8 mouse cellular contexts compared by ENCODE assay signal in the genomic region with DNA sequence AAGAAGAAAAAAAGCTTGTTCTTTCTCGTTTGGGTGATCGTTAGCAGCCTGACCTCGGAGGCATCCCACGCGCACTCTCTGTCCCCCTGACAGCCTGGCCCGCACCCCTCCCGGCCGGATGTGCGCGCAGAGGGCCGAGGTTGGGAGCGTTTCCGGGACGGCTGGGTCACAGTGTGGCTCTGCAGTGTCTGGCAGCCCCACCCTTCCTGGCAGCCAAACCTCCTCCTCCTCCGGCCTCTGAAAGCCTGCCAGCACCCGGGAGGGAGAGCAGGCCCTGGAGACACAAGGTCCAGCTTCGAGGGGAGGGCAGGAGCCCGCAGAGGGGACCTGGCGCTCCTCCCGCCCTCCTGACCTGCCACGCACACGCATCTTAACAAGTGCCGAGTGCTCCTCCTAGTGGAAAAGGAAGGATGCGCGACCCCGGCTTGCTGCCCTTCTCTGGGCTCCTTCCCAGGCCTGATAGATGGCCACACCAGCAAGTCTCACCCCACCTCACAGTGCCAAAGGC.
DNase-seq lines count a peak whose midpoint lies in the region; ATAC-seq lines count a peak whose summit lies in the region.

No protein-coding gene starts in this region.

- ATAC-seq in hindbrain, embryonic 13.5 days (ENCODE audit: low FRiP score) = peak; percentile 64

- H3K4me2 ChIP-seq in hindbrain, embryonic 13.5 days = peak overlapping the region; percentile 74

- peaks cover 96% of the 10 kb centered on the region for H3K27me3 ChIP-seq in hindbrain, embryonic 13.5 days

- peaks cover 26% of the 10 kb centered on the region for H3K4me1 ChIP-seq in hindbrain, embryonic 13.5 days (replicated peaks)

- H3K27ac ChIP-seq in hindbrain, embryonic 13.5 days = no peak overlapping the region

- peak overlapping the region; percentile 41 for H3K4me3 ChIP-seq in hindbrain, embryonic 13.5 days

- under 1% methylated on average over 26 of the region's 26 CpGs for whole genome bisulfite sequencing in hindbrain, embryonic 13.5 days

- DNase-seq in MEL-GATA-1-ER (ENCODE audit: extremely low read depth, low read depth) = peak; percentile 30
- peak; percentile 95 to 96 for DNase-seq in cerebellum, postnatal 10 days
- peak; percentile 78 to 87 for DNase-seq in frontal cortex, postnatal 14 days (ENCODE audit: low spot score in 2 of 2)
- DNase-seq in layer of hippocampus, postnatal 25 days (ENCODE audit: extremely low spot score in 1 of 2, low spot score in 1 of 2) = peak; percentile 65 to 88
- DNase-seq in lung, postnatal 14 days = peak; percentile 97
- DNase-seq in ovary, postnatal 36 days (ENCODE audit: low spot score) = peak; percentile 94
- peak; percentile 85 for DNase-seq in thymus, postnatal 14 days

- no peaks in the 10 kb centered on the region for H3K9me3 ChIP-seq in hindbrain, embryonic 13.5 days

- no peaks in the 10 kb centered on the region for H3K36me3 ChIP-seq in hindbrain, embryonic 13.5 days

- peak overlapping the region; percentile 70 for H3K9ac ChIP-seq in hindbrain, embryonic 13.5 days

Comparison
In these comparisons a context has a peak if more than half of its experiments do, and no peak if none do; other contexts are left out.
1. DNase-seq: peak in every context shown above with its lines; median percentile 97 in lung, postnatal 14 days; 96 in cerebellum, postnatal 10 days; 94 in ovary, postnatal 36 days; 85 in thymus, postnatal 14 days; 82 in frontal cortex, postnatal 14 days; 76 in layer of hippocampus, postnatal 25 days; 30 in MEL-GATA-1-ER.